Mouse (Mus musculus) subcutaneous adipose tissue, adult 2 months (tissue): ENCODE results near the gene Oser1. TPM values are rescaled to one million over a fixed set of nuclear protein-coding genes. Genes with fewer than 3 reads are reported as not detected.

Experiments used
- polyA plus RNA-seq: library from polyadenylated mRNA; depleted of rRNA; stranded (reverse); fragments of >200 nt; gene quantifications from 2 replicates; pipeline ENCODE4 v1.2.3, GENCODE M21; 2012; ENCODE audit warnings: low replicate concordance; rRNA removed

The Oser1 gene
- 22.0 and 22.7 TPM in 2 replicates for polyA plus RNA-seq

DNA sequence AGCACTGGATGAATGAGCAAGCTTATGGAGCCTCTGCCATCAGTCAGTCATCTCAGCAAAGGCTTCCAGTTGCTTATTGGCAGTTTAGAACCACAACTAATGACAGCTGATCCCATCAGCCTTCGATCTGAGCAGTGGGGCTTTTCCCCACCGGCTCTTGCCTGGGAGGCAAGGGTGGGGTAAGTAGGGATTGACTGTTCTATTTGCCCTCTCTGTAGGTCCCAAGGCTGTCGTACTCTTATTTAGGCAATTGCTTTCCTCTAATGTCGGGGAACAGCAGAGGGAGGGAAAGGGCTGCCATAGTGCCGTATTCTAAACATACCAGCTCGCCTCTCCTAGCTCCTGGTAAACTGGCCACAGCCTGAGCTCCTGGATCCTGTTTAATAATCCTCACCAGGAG is at the start of gene Oser1:
Gene Oser1, minus strand, starts transcription at position 101 of the 400 bp plus-strand sequence.

DNA sequence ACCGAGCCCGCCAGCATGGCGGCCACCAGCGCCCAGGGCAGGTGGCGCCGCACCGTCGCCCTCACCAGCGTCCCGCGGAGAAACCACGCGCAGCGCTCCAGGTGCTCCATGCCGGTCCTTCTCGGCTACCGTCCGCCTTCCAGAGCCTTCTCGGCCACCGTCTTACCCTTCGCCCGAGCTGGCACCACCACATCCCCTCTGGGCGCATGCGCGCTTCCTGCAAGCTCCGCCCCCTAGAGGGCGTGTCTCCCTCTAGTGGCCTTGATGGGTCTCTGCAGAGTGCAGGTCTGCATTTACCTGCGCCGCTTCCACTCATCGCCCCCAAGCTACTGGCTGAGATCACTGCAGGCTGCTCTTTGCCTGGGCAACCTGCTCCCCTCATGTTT is 48.0 kb upstream of the Oser1 start, which contains the start of gene Fitm2:
Gene Fitm2, minus strand, starts transcription at position 164 of the 386 bp plus-strand sequence.

DNA sequence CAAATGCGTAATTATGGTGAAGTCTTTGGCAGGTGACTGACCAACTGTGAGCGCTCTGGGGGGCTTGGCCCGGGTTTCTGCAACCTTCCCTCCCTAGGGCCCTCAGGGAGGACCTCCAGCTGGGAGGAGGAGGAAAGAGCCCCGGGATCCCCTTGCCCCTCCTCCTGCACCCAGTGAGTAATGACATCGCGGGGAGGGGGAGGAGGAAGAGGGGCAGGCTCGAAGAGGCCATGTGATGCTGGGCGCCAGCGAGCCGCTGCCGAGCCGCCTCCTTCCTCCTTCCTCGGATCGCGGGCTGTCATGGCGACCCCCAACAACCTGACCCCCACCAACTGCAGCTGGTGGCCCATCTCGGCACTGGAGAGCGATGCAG is 13.7 kb upstream of the Oser1 start, which contains the start of gene Gdap1l1:
Gene Gdap1l1, plus strand, starts transcription at position 231 of the 373 bp plus-strand sequence.

DNA sequence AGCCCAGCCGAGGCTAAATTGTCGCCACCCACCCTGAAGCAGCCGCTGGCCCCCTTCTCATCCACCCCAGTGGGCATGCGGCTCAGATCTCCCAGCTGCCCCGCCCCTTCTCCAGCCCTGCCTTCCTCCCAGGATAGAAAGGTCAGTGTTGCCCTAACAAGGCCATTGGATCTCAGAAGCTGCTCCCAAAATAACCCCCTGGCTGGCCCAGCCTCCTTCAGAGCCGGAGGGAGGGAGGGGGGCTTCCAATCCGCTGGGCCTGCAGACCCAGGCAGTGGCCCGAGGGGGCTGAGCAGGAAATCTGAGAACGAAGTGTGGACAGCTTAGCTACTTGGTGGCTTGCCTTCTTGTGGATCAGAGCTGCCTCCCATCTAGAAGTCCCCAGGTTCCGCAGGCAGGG is 26.6 kb downstream of the Oser1 start, which contains the start of gene Jph2:
Gene Jph2, minus strand, starts transcription at position 89 of the 400 bp plus-strand sequence.

Other genes with a start within 250 kb of the Oser1 start
- gene Tox2, start 221.6 kb downstream of the Oser1 start, polyA plus RNA-seq: 2.1 and 6.6 TPM in 2 replicates
- gene Jph2, start 26.7 kb downstream of the Oser1 start, polyA plus RNA-seq: 5.3 and 75.9 TPM in 2 replicates
- 0.16 and 2.0 TPM in 2 replicates for gene Gdap1l1, start 13.8 kb upstream of the Oser1 start, polyA plus RNA-seq
- gene Fitm2, start 47.9 kb upstream of the Oser1 start, polyA plus RNA-seq: 46.6 and 74.4 TPM in 2 replicates
- gene R3hdml, start 67.6 kb upstream of the Oser1 start, polyA plus RNA-seq: not detected in 2 replicates
- gene Hnf4a, start 82.1 kb upstream of the Oser1 start, polyA plus RNA-seq: 0.09 TPM in 1 of 2 replicates, not detected in the other
- 17.8 and 23.6 TPM in 2 replicates for gene Ttpal, start 177.6 kb upstream of the Oser1 start, polyA plus RNA-seq
- 294 and 371 TPM in 2 replicates for gene Serinc3, start 220.4 kb upstream of the Oser1 start, polyA plus RNA-seq
- 67.4 and 85.8 TPM in 2 replicates for gene Pkig, start 233.7 kb upstream of the Oser1 start, polyA plus RNA-seq